14 mouse cellular contexts compared by ENCODE assay signal in genomic region chr17:80660234-80660633, GRCm38 (mm10).
DNase-seq lines count a peak whose midpoint lies in the region; ATAC-seq and TF ChIP-seq lines count a peak whose summit lies in the region.
"Had no signal": no experiment of that assay in that cellular context is flagged by ENCODE, and none has a peak within 500 bp of the region (broad histone marks: within the 10 kb centered on the region; RNA-seq: fewer than 3 reads in every experiment).

No protein-coding gene starts in this region.

- no peak for ATAC-seq in midbrain, postnatal 0 days (ENCODE audit: low FRiP score)
- no peak for ATAC-seq in midbrain, embryonic 16.5 days
- ATAC-seq: intestine, embryonic 16.5 days had no signal

- H3K27ac ChIP-seq in midbrain, postnatal 0 days (ENCODE audit: low read depth, low read length), result no peak overlapping the region
- H3K27ac ChIP-seq in midbrain, embryonic 16.5 days (ENCODE audit: low read length), result no peak overlapping the region
- H3K27ac ChIP-seq: kidney, postnatal 0 days had no signal

- no peaks in the 10 kb centered on the region for H3K27me3 ChIP-seq in midbrain, postnatal 0 days (ENCODE audit: insufficient read depth, low read length)
- H3K27me3 ChIP-seq in midbrain, embryonic 16.5 days (ENCODE audit: control insufficient read depth, insufficient read depth, low read depth, low read length), result no peaks in the 10 kb centered on the region
- H3K27me3 ChIP-seq: heart, embryonic 12.5 days had no signal

- DNase-seq in heart, adult 11 months, result peak; percentile 58
- DNase-seq in heart, postnatal 25 days (ENCODE audit: low spot score), result no peak
- peak; percentile 26 for DNase-seq in midbrain, postnatal 0 days (ENCODE audit: low spot score)
- DNase-seq in cerebellum, adult 8-10 months, result peak; percentile 71
- DNase-seq in c-Kit-positive CD71-positive TER-119-positive erythroid progenitor cells, embryonic 14.5 days (ENCODE audit: low spot score), result no peak
- no peak for DNase-seq in frontal cortex, postnatal 10 days (ENCODE audit: low spot score in 2 of 2)
- DNase-seq: B cell, adult 2 months; gastrocnemius, postnatal 25 days; heart, postnatal 4 days; spleen, adult 18-20 months had no signal

- 57% methylated on average over 2 of the region's 2 CpGs for WGBS in midbrain, postnatal 0 days
- 40% methylated on average over 2 of the region's 2 CpGs for WGBS in midbrain, embryonic 16.5 days

- peaks cover 8% of the 10 kb centered on the region; the same call in 1 of the 2 replicates for H3K36me3 ChIP-seq in midbrain, postnatal 0 days (ENCODE audit: insufficient read depth, low read length)
- peaks cover 2% of the 10 kb centered on the region for H3K36me3 ChIP-seq in midbrain, embryonic 16.5 days (ENCODE audit: control insufficient read depth, insufficient read depth, low read length)

- no peaks in the 10 kb centered on the region for H3K4me1 ChIP-seq in midbrain, postnatal 0 days (ENCODE audit: insufficient read depth, low read length)
- peaks cover 5% of the 10 kb centered on the region; the same call in 1 of the 2 replicates for H3K4me1 ChIP-seq in midbrain, embryonic 16.5 days (ENCODE audit: control insufficient read depth, insufficient read depth, low read length)

- no peaks in the 10 kb centered on the region for H3K9me3 ChIP-seq in midbrain, postnatal 0 days (ENCODE audit: low read length)
- H3K9me3 ChIP-seq in midbrain, embryonic 16.5 days (replicated peaks; ENCODE audit: control insufficient read depth, low read length, poor library complexity, severe bottlenecking), result no peaks in the 10 kb centered on the region
- H3K9me3 ChIP-seq: heart, embryonic 12.5 days had no signal

- no peak overlapping the region for H3K9ac ChIP-seq in midbrain, postnatal 0 days (replicated peaks; ENCODE audit: low read length, poor library complexity, severe bottlenecking)
- no peak overlapping the region for H3K9ac ChIP-seq in midbrain, embryonic 16.5 days (ENCODE audit: low read depth, low read length)
- H3K9ac ChIP-seq: heart, embryonic 12.5 days had no signal

- no peak overlapping the region for H3K4me3 ChIP-seq in midbrain, postnatal 0 days (ENCODE audit: low read depth, low read length)
- no peak overlapping the region for H3K4me3 ChIP-seq in midbrain, embryonic 16.5 days (ENCODE audit: low read depth, low read length)
- H3K4me3 ChIP-seq: heart, embryonic 12.5 days had no signal

- no peak overlapping the region for H3K4me2 ChIP-seq in midbrain, postnatal 0 days (ENCODE audit: low read depth, low read length, poor library complexity, severe bottlenecking)
- no peak overlapping the region for H3K4me2 ChIP-seq in midbrain, embryonic 16.5 days (ENCODE audit: low read length)
- H3K4me2 ChIP-seq: heart, embryonic 12.5 days had no signal

- intact Hi-C loops in heart, postnatal 25 days (cut with DNase I), result no loop called here

- no peak for TF ChIP-seq CTCF in midbrain, postnatal 0 days (IDR thresholded peaks at IDR 0.05)

Comparison
In these comparisons a context has a peak if more than half of its experiments do, and no peak if none do; other contexts are left out.
1. DNase-seq: peak in heart, adult 11 months (single experiment), midbrain, postnatal 0 days (single experiment) and cerebellum, adult 8-10 months (single experiment); none in heart, postnatal 25 days (single experiment), c-Kit-positive CD71-positive TER-119-positive erythroid progenitor cells, embryonic 14.5 days (single experiment) and frontal cortex, postnatal 10 days (0 of 2).